Comparison of ENCODE assay signal across 16 mouse cellular contexts in genomic region chr3:146413016-146413415, GRCm38 (mm10). TPM values are rescaled to one million over a fixed set of nuclear protein-coding genes. Genes with fewer than 3 reads are reported as not detected.
DNase-seq lines count a peak whose midpoint lies in the region; ATAC-seq lines count a peak whose summit lies in the region.
"Had no signal": no experiment of that assay in that cellular context is flagged by ENCODE, and none has a peak within 500 bp of the region (broad histone marks: within the 10 kb centered on the region; RNA-seq: fewer than 3 reads in every experiment).

No protein-coding gene starts in this region.

- peak; percentile 63 for ATAC-seq in frontal cortex, adult (ENCODE audit: low TSS enrichment)
- ATAC-seq: inflammation-experienced regulatory T-cells, adult 6 months; liver, embryonic 12.5 days had no signal

- peak; percentile 35 for DNase-seq in cerebellum, adult 8-10 months
- DNase-seq in cerebellum, adult 11-12 months: no peak
- DNase-seq in frontal cortex, postnatal 25 days (ENCODE audit: low spot score in 2 of 2): no peak
- peak; percentile 36 to 49 for DNase-seq in right cerebral cortex, adult 2 months (ENCODE audit: low spot score in 2 of 2)
- DNase-seq in right cerebral cortex, postnatal 4 days: no peak
- no peak for DNase-seq in adrenal gland, adult 8-10 months
- DNase-seq: adrenal gland, postnatal 10 days; gastrocnemius, adult 2 months; heart, postnatal 36 days; kidney, adult 18-20 months; lung, adult 18-20 months; lung, postnatal 14 days; spleen, adult 18-20 months had no signal

RNA-seq across cellular contexts. Expression of gene Ssx2ip, which starts 8.6 kb away (rescaled TPM):
- total RNA-seq in adrenal gland, adult 8-10 months (2022): 10 to 100 TPM in 2 of 4 experiments, 1 to 10 TPM in 2; 7.7 to 12.9 (median 10.8) TPM

RNA-seq across cellular contexts. Expression of gene Ctbs, which starts 36.6 kb away (rescaled TPM):
- total RNA-seq in adrenal gland, adult 8-10 months (2022): 10 to 100 TPM in 3 of 4 experiments, 1 to 10 TPM in 1; 10.0 to 15.2 (median 12.8) TPM

Comparison
In these comparisons a context has a peak if more than half of its experiments do, and no peak if none do; other contexts are left out.
1. DNase-seq: peak in cerebellum, adult 8-10 months (single experiment) and right cerebral cortex, adult 2 months (2 of 2); none in cerebellum, adult 11-12 months (single experiment), frontal cortex, postnatal 25 days (0 of 2), right cerebral cortex, postnatal 4 days (single experiment) and adrenal gland, adult 8-10 months (single experiment).